Mouse (Mus musculus): ENCODE results near the gene St3gal3. TPM values are rescaled to one million over a fixed set of nuclear protein-coding genes. Genes with fewer than 3 reads are reported as not detected.

Gene St3gal3
- 11.3 and 12.3 TPM in 2 replicates for polyA plus RNA-seq (2015; fragmentation: Nextera tagmentation; extraction: Ambion mirVana)

GRCm38 (mm10) chr4:118134485-118135365 lies at the start of gene St3gal3:
Gene St3gal3, minus strand, starts transcription at chr4:118134914.
- Histone ChIP-seq H3K27ac (replicated peaks) (peak within 1 kb of the TSS; percentile 77), H3K27me3 (no peaks in the 10 kb centered on the region), H3K4me2 (replicated peaks) (peak within 1 kb of the TSS; percentile 75), H3K4me1 (peaks cover 23% of the 10 kb centered on the region), H3K9ac (replicated peaks) (peak within 1 kb of the TSS; percentile 83), H3K36me3 (peaks cover 29% of the 10 kb centered on the region), H3K4me3 (peak within 1 kb of the TSS; percentile 93), H3K9me3 (no peaks in the 10 kb centered on the region)
- WGBS: under 1% methylated on average over 84 of the region's 84 CpGs
- peak; percentile 99 for ATAC-seq (replicated peaks)

GRCm38 (mm10) chr4:118180301-118181080 lies 45.8 kb upstream of the St3gal3 start:
- H3K4me2 ChIP-seq (replicated peaks): peak overlapping the region; percentile 72
- no peaks in the 10 kb centered on the region for H3K9me3 ChIP-seq
- peaks cover 26% of the 10 kb centered on the region for H3K4me1 ChIP-seq
- peaks cover 20% of the 10 kb centered on the region for H3K36me3 ChIP-seq
- no peaks in the 10 kb centered on the region for H3K27me3 ChIP-seq
- H3K4me3 ChIP-seq: peak overlapping the region; percentile 76
- peak; percentile 0; the same call in 1 of the 2 replicates for ATAC-seq (replicated peaks)
- peak overlapping the region; percentile 98 for H3K27ac ChIP-seq (replicated peaks)
- peak overlapping the region; percentile 81 for H3K9ac ChIP-seq (replicated peaks)
- 9% methylated on average over 17 of the region's 17 CpGs for WGBS

- ATAC-seq (replicated peaks): peak; percentile 100
- under 1% methylated on average over 37 of the region's 38 CpGs for WGBS
- peaks cover 26% of the 10 kb centered on the region for H3K4me1 ChIP-seq
Observed at GRCm38 (mm10) chr4:118179467-118180300, 45.0 kb upstream of the St3gal3 start, which contains the start of gene Kdm4a. Gene Kdm4a, minus strand, starts transcription at chr4:118180043.

GRCm38 (mm10) chr4:118178952-118179466 lies 44.3 kb upstream of the St3gal3 start:
- Histone ChIP-seq H3K27me3 (no peaks in the 10 kb centered on the region), H3K4me1 (peaks cover 26% of the 10 kb centered on the region), H3K36me3 (peaks cover 34% of the 10 kb centered on the region), H3K4me2 (replicated peaks) (peak overlapping the region; percentile 55), H3K9me3 (no peaks in the 10 kb centered on the region), H3K4me3 (peak overlapping the region; percentile 76), H3K9ac (replicated peaks) (peak overlapping the region; percentile 81), H3K27ac (replicated peaks) (peak overlapping the region; percentile 98)
- WGBS: under 1% methylated on average over 12 of the region's 12 CpGs
- ATAC-seq (replicated peaks): no peak

More at GRCm38 (mm10) chr4:118179467-118180300, 45.0 kb upstream of the St3gal3 start, which contains the start of gene Kdm4a:
- Histone ChIP-seq H3K36me3 (peaks cover 28% of the 10 kb centered on the region), H3K9me3 (no peaks in the 10 kb centered on the region), H3K4me3 (peak within 1 kb of the TSS; percentile 76), H3K27ac (replicated peaks) (peak within 1 kb of the TSS; percentile 98), H3K9ac (replicated peaks) (peak within 1 kb of the TSS; percentile 81), H3K27me3 (no peaks in the 10 kb centered on the region), H3K4me2 (replicated peaks) (peak within 1 kb of the TSS; percentile 72)

GRCm38 (mm10) chr4:118172461-118172860 lies 37.7 kb upstream of the St3gal3 start:
- H3K27ac ChIP-seq (replicated peaks): no peak overlapping the region
- H3K27me3 ChIP-seq: no peaks in the 10 kb centered on the region
- H3K4me1 ChIP-seq: 0 out of 2 replicates have a peak, but pooled peaks cover 7% of the 10 kb centered on the region
- H3K4me3 ChIP-seq: no peak overlapping the region
- ATAC-seq (replicated peaks): no peak
- no peak overlapping the region for H3K9ac ChIP-seq (replicated peaks)
- H3K4me2 ChIP-seq (replicated peaks): no peak overlapping the region
- 92% methylated on average over 12 of the region's 12 CpGs for WGBS
- H3K36me3 ChIP-seq: peaks cover 96% of the 10 kb centered on the region
- H3K9me3 ChIP-seq: no peaks in the 10 kb centered on the region

GRCm38 (mm10) chr4:118171006-118171405 lies 36.3 kb upstream of the St3gal3 start:
- no peaks in the 10 kb centered on the region for H3K27me3 ChIP-seq
- H3K4me2 ChIP-seq (replicated peaks): no peak overlapping the region
- H3K9me3 ChIP-seq: no peaks in the 10 kb centered on the region
- WGBS: 90% methylated on average over 9 of the region's 9 CpGs
- no peak overlapping the region for H3K27ac ChIP-seq (replicated peaks)
- H3K4me3 ChIP-seq: no peak overlapping the region
- H3K9ac ChIP-seq (replicated peaks): no peak overlapping the region
- H3K36me3 ChIP-seq: peaks cover 96% of the 10 kb centered on the region
- no peaks in the 10 kb centered on the region for H3K4me1 ChIP-seq
- no peak for ATAC-seq (replicated peaks)

- H3K4me3 ChIP-seq: no peak overlapping the region
- H3K27me3 ChIP-seq: no peaks in the 10 kb centered on the region
- H3K27ac ChIP-seq (replicated peaks): no peak overlapping the region
- no peak overlapping the region for H3K9ac ChIP-seq (replicated peaks)
- 93% methylated on average over 12 of the region's 12 CpGs for WGBS
- H3K9me3 ChIP-seq: no peaks in the 10 kb centered on the region
- no peak for ATAC-seq (replicated peaks)
- H3K36me3 ChIP-seq: peaks cover 93% of the 10 kb centered on the region
- H3K4me2 ChIP-seq (replicated peaks): no peak overlapping the region
- no peaks in the 10 kb centered on the region for H3K4me1 ChIP-seq
Observed at GRCm38 (mm10) chr4:118162123-118162522, 27.4 kb upstream of the St3gal3 start.

- Histone ChIP-seq H3K9me3 (no peaks in the 10 kb centered on the region), H3K4me2 (replicated peaks) (no peak overlapping the region), H3K27ac (replicated peaks) (no peak overlapping the region), H3K4me3 (no peak overlapping the region), H3K27me3 (no peaks in the 10 kb centered on the region), H3K9ac (replicated peaks) (no peak overlapping the region), H3K36me3 (peaks cover 95% of the 10 kb centered on the region), H3K4me1 (no peaks in the 10 kb centered on the region)
- 92% methylated on average over 3 of the region's 3 CpGs for WGBS
- ATAC-seq (replicated peaks): no peak
Observed at GRCm38 (mm10) chr4:118157666-118158065, 23.0 kb upstream of the St3gal3 start.

- H3K4me2 ChIP-seq (replicated peaks): no peak overlapping the region
- peaks cover 95% of the 10 kb centered on the region for H3K36me3 ChIP-seq
- no peaks in the 10 kb centered on the region for H3K9me3 ChIP-seq
- no peaks in the 10 kb centered on the region for H3K4me1 ChIP-seq
- 72% methylated on average over 15 of the region's 15 CpGs for WGBS
- no peak overlapping the region; the same call in 1 of the 2 replicates for H3K27ac ChIP-seq (replicated peaks)
- ATAC-seq (replicated peaks): no peak; the same call in 1 of the 2 replicates
- no peak overlapping the region for H3K4me3 ChIP-seq
- H3K27me3 ChIP-seq: no peaks in the 10 kb centered on the region
- H3K9ac ChIP-seq (replicated peaks): no peak overlapping the region
Observed at GRCm38 (mm10) chr4:118156559-118156958, 21.8 kb upstream of the St3gal3 start.

- H3K4me3 ChIP-seq: no peak overlapping the region
- H3K9ac ChIP-seq (replicated peaks): no peak overlapping the region
- no peak overlapping the region for H3K4me2 ChIP-seq (replicated peaks)
- H3K36me3 ChIP-seq: peaks cover 94% of the 10 kb centered on the region
- H3K27ac ChIP-seq (replicated peaks): no peak overlapping the region
- no peaks in the 10 kb centered on the region for H3K4me1 ChIP-seq
- no peaks in the 10 kb centered on the region for H3K27me3 ChIP-seq
- WGBS: 93% methylated on average over 5 of the region's 5 CpGs
- ATAC-seq (replicated peaks): no peak
- no peaks in the 10 kb centered on the region for H3K9me3 ChIP-seq
Observed at GRCm38 (mm10) chr4:118154889-118155288, 20.2 kb upstream of the St3gal3 start.
